Mouse (Mus musculus) midbrain, embryonic 13.5 days (tissue): ENCODE results near the gene Wdr43. TPM values are rescaled to one million over a fixed set of nuclear protein-coding genes. Genes with fewer than 3 reads are reported as not detected.

Experiments used
- ATAC-seq: fragments of 200-750 bp; cut with Nextera tagmentation; 2 replicates; pipeline ENCODE4 v1.8.0; 2017; ENCODE audit warnings: mild to moderate bottlenecking, moderate TSS enrichment, moderate library complexity
- H3K27ac ChIP-seq: fragments of 300-500 bp; sonication (generic); 2 replicates; pipeline ENCODE4 v1.5.1; 2015; ENCODE audit warnings: inconsistent platforms, mild to moderate bottlenecking, moderate library complexity
- H3K27me3 ChIP-seq: fragments of 300-500 bp; sonication (generic); 2 replicates; pipeline ENCODE4 v1.6.1; 2015; ENCODE audit warnings: mild to moderate bottlenecking, inconsistent platforms
- H3K36me3 ChIP-seq: fragments of 300-500 bp; sonication (generic); 2 replicates; pipeline ENCODE4 v1.6.1; 2015; ENCODE audit warnings: mild to moderate bottlenecking, inconsistent platforms
- H3K4me1 ChIP-seq: fragments of 300-500 bp; sonication (generic); replicated peaks from 2 replicates; pipeline ENCODE4 v1.6.1; 2015; ENCODE audit warnings: inconsistent platforms
- H3K4me2 ChIP-seq: fragments of 300-500 bp; sonication (generic); replicated peaks from 2 replicates; pipeline ENCODE4 v1.6.1; 2015; ENCODE audit warnings: moderate library complexity, mild to moderate bottlenecking, inconsistent platforms
- H3K4me3 ChIP-seq: fragments of 300-500 bp; sonication (generic); replicated peaks from 2 replicates; pipeline ENCODE4 v1.5.1; 2015; ENCODE audit warnings: mild to moderate bottlenecking, inconsistent platforms
- H3K9ac ChIP-seq: fragments of 300-500 bp; sonication (generic); replicated peaks from 2 replicates; pipeline ENCODE4 v1.6.1; 2015; ENCODE audit warnings: mild to moderate bottlenecking, inconsistent platforms
- H3K9me3 ChIP-seq: fragments of 300-500 bp; sonication (generic); 2 replicates; pipeline ENCODE4 v1.6.1; 2016; ENCODE audit warnings: mild to moderate bottlenecking, inconsistent platforms
- WGBS: fragments of 180-500 bp; shearing (Covaris S2); methylation state at CpG from one replicate; pipeline ENCODE4 v1.1.7; 2015; 5-methylcytosine and 5-hydroxymethylcytosine counted together
- polyA plus RNA-seq: library from polyadenylated mRNA; unstranded; fragments of >200 nt; fragmentation: Nextera tagmentation; extraction: Ambion mirVana; gene quantifications from 2 replicates; pipeline ENCODE4 v1.2.1, GENCODE M21; 2015

Wdr43 gene
- polyA plus RNA-seq: 49.5 and 57.0 TPM in 2 replicates

GRCm38 (mm10) chr17:71615638-71616318 lies at the start of gene Wdr43:
Gene Wdr43 (plus strand): TSS chr17:71615895.
- Histone ChIP-seq H3K9me3 (no peaks in the 10 kb centered on the region), H3K4me3 (peak within 1 kb of the TSS; percentile 98), H3K9ac (peak within 1 kb of the TSS; percentile 95), H3K4me2 (peak within 1 kb of the TSS; percentile 90), H3K4me1 (peaks cover 26% of the 10 kb centered on the region), H3K27me3 (no peaks in the 10 kb centered on the region), H3K36me3 (peaks cover 7% of the 10 kb centered on the region; the same call in 1 of the 2 replicates), H3K27ac (peak within 1 kb of the TSS; percentile 51)
- WGBS: 7% methylated on average over 40 of the region's 40 CpGs
- peak; percentile 100 for ATAC-seq

GRCm38 (mm10) chr17:71579176-71579705 lies 36.5 kb upstream of the Wdr43 start:
- H3K27me3 ChIP-seq: no peaks in the 10 kb centered on the region
- no peak for ATAC-seq
- 79% methylated on average over 1 of the region's 1 CpGs for WGBS

GRCm38 (mm10) chr17:71597881-71598658 lies 17.6 kb upstream of the Wdr43 start:
- peak; percentile 84 for ATAC-seq
- Histone ChIP-seq H3K4me2 (peak overlapping the region; percentile 86), H3K9me3 (no peaks in the 10 kb centered on the region), H3K4me3 (peak overlapping the region; percentile 71), H3K36me3 (0 out of 2 replicates have a peak, but pooled peaks cover 1% of the 10 kb centered on the region), H3K27me3 (peaks cover 8% of the 10 kb centered on the region), H3K9ac (peak overlapping the region; percentile 79), H3K27ac (peak overlapping the region; percentile 57), H3K4me1 (peaks cover 33% of the 10 kb centered on the region)
- under 1% methylated on average over 48 of the region's 48 CpGs for WGBS

More at GRCm38 (mm10) chr17:71579176-71579705, 36.5 kb upstream of the Wdr43 start:
- no peak overlapping the region for H3K4me2 ChIP-seq
- no peaks in the 10 kb centered on the region for H3K4me1 ChIP-seq
- no peak overlapping the region for H3K9ac ChIP-seq
- no peaks in the 10 kb centered on the region for H3K36me3 ChIP-seq
- no peak overlapping the region for H3K4me3 ChIP-seq
- H3K27ac ChIP-seq: no peak overlapping the region
- H3K9me3 ChIP-seq: no peaks in the 10 kb centered on the region

GRCm38 (mm10) chr17:71598659-71599554 lies 16.8 kb upstream of the Wdr43 start:
- peaks cover 8% of the 10 kb centered on the region for H3K27me3 ChIP-seq
- peak overlapping the region; percentile 79 for H3K9ac ChIP-seq
- H3K4me1 ChIP-seq: peaks cover 33% of the 10 kb centered on the region
- peak overlapping the region; percentile 86 for H3K4me2 ChIP-seq
- WGBS: 5% methylated on average over 42 of the region's 42 CpGs
- H3K27ac ChIP-seq: peak overlapping the region; percentile 57
- no peaks in the 10 kb centered on the region for H3K9me3 ChIP-seq
- H3K36me3 ChIP-seq: no peaks in the 10 kb centered on the region
- peak overlapping the region; percentile 71 for H3K4me3 ChIP-seq
- ATAC-seq: peak; percentile 98

- Histone ChIP-seq H3K36me3 (peaks cover 7% of the 10 kb centered on the region; the same call in 1 of the 2 replicates), H3K4me3 (peak overlapping the region; percentile 98), H3K9ac (peak overlapping the region; percentile 95), H3K27me3 (no peaks in the 10 kb centered on the region), H3K27ac (peak overlapping the region; percentile 51), H3K9me3 (no peaks in the 10 kb centered on the region), H3K4me1 (peaks cover 26% of the 10 kb centered on the region), H3K4me2 (peak overlapping the region; percentile 90)
- peak; percentile 92 for ATAC-seq
- WGBS: under 1% methylated on average over 53 of the region's 73 CpGs
Observed at GRCm38 (mm10) chr17:71616319-71617032, 781 bp downstream of the Wdr43 start.

- no peak overlapping the region for H3K27ac ChIP-seq
- peak overlapping the region; percentile 90 for H3K4me2 ChIP-seq
- H3K4me1 ChIP-seq: peaks cover 26% of the 10 kb centered on the region
- H3K27me3 ChIP-seq: no peaks in the 10 kb centered on the region
- under 1% methylated on average over 10 of the region's 10 CpGs for WGBS
- H3K36me3 ChIP-seq: peaks cover 7% of the 10 kb centered on the region; the same call in 1 of the 2 replicates
- H3K4me3 ChIP-seq: peak overlapping the region; percentile 98
- H3K9ac ChIP-seq: peak overlapping the region; percentile 95
- ATAC-seq: no peak
- no peaks in the 10 kb centered on the region for H3K9me3 ChIP-seq
Observed at GRCm38 (mm10) chr17:71617033-71617362, 1.3 kb downstream of the Wdr43 start.

GRCm38 (mm10) chr17:71617974-71618373 lies 2.3 kb downstream of the Wdr43 start:
- Histone ChIP-seq H3K36me3 (peaks cover 7% of the 10 kb centered on the region; the same call in 1 of the 2 replicates), H3K4me2 (peak overlapping the region; percentile 90; the same call in 1 of the 2 replicates), H3K27ac (no peak overlapping the region), H3K27me3 (no peaks in the 10 kb centered on the region), H3K4me1 (peaks cover 26% of the 10 kb centered on the region), H3K9ac (no peak overlapping the region), H3K9me3 (no peaks in the 10 kb centered on the region), H3K4me3 (0 out of 2 replicates have a peak overlapping the region, but pooled peaks have one; percentile 0)
- no peak for ATAC-seq
- WGBS: 89% methylated on average over 4 of the region's 4 CpGs

- Histone ChIP-seq H3K27me3 (no peaks in the 10 kb centered on the region), H3K9ac (no peak overlapping the region), H3K4me1 (no peaks in the 10 kb centered on the region), H3K27ac (no peak overlapping the region), H3K4me2 (no peak overlapping the region), H3K4me3 (no peak overlapping the region), H3K36me3 (peaks cover 76% of the 10 kb centered on the region), H3K9me3 (no peaks in the 10 kb centered on the region)
- WGBS: 90% methylated on average over 10 of the region's 10 CpGs
- ATAC-seq: no peak
Observed at GRCm38 (mm10) chr17:71631806-71632205, 16.1 kb downstream of the Wdr43 start.

- ATAC-seq: no peak
- Histone ChIP-seq H3K9ac (no peak overlapping the region), H3K27me3 (no peaks in the 10 kb centered on the region), H3K9me3 (no peaks in the 10 kb centered on the region), H3K4me2 (no peak overlapping the region), H3K27ac (no peak overlapping the region), H3K4me3 (no peak overlapping the region), H3K4me1 (no peaks in the 10 kb centered on the region), H3K36me3 (peaks cover 75% of the 10 kb centered on the region)
- 88% methylated on average over 8 of the region's 8 CpGs for WGBS
Observed at GRCm38 (mm10) chr17:71633350-71633749, 17.7 kb downstream of the Wdr43 start.

- H3K4me1 ChIP-seq: no peaks in the 10 kb centered on the region
- no peak overlapping the region for H3K27ac ChIP-seq
- H3K4me2 ChIP-seq: no peak overlapping the region
- no peak overlapping the region for H3K9ac ChIP-seq
- H3K27me3 ChIP-seq: no peaks in the 10 kb centered on the region
- H3K4me3 ChIP-seq: no peak overlapping the region
- 97% methylated on average over 8 of the region's 8 CpGs for WGBS
- no peak for ATAC-seq
- peaks cover 86% of the 10 kb centered on the region for H3K36me3 ChIP-seq
- H3K9me3 ChIP-seq: no peaks in the 10 kb centered on the region
Observed at GRCm38 (mm10) chr17:71636786-71637185, 21.1 kb downstream of the Wdr43 start.

- Histone ChIP-seq H3K36me3 (peaks cover 89% of the 10 kb centered on the region), H3K4me2 (no peak overlapping the region), H3K4me3 (no peak overlapping the region), H3K4me1 (no peaks in the 10 kb centered on the region), H3K9me3 (no peaks in the 10 kb centered on the region), H3K9ac (no peak overlapping the region), H3K27ac (no peak overlapping the region), H3K27me3 (no peaks in the 10 kb centered on the region)
- WGBS: 96% methylated on average over 4 of the region's 4 CpGs
- ATAC-seq: no peak
Observed at GRCm38 (mm10) chr17:71637750-71638265, 22.1 kb downstream of the Wdr43 start.
